ENCODE assay signal across 8 mouse cellular contexts in genomic region chr11:97799146-97799993, GRCm38 (mm10). TPM values are rescaled to one million over a fixed set of nuclear protein-coding genes. Genes with fewer than 3 reads are reported as not detected.
A peak's percentile ranks its signal among the peaks of the same experiment; 100 is the strongest.
DNase-seq lines count a peak whose midpoint lies in the region; ATAC-seq lines count a peak whose summit lies in the region.

No protein-coding gene starts in this region.

- peak overlapping the region; percentile 98 for H3K27ac ChIP-seq in embryonic facial prominence, embryonic 15.5 days (replicated peaks)
- peak overlapping the region; percentile 97 for H3K27ac ChIP-seq in heart, embryonic 10.5 days
- peak overlapping the region; percentile 97 for H3K27ac ChIP-seq in kidney, embryonic 14.5 days (ENCODE audit: low read depth, low read length)
- H3K27ac ChIP-seq in limb, embryonic 15.5 days = peak overlapping the region; percentile 98
- peak overlapping the region; percentile 98 for H3K27ac ChIP-seq in midbrain, embryonic 16.5 days (ENCODE audit: low read length)

- H3K9me3 ChIP-seq in embryonic facial prominence, embryonic 15.5 days (replicated peaks) = no peaks in the 10 kb centered on the region
- no peaks in the 10 kb centered on the region for H3K9me3 ChIP-seq in heart, embryonic 10.5 days
- H3K9me3 ChIP-seq in kidney, embryonic 14.5 days (ENCODE audit: control insufficient read depth, low read length) = no peaks in the 10 kb centered on the region
- no peaks in the 10 kb centered on the region for H3K9me3 ChIP-seq in limb, embryonic 15.5 days
- H3K9me3 ChIP-seq in midbrain, embryonic 16.5 days (replicated peaks; ENCODE audit: control insufficient read depth, low read length, poor library complexity, severe bottlenecking) = no peaks in the 10 kb centered on the region

- peak; percentile 84 for DNase-seq in 416B (ENCODE audit: low read depth)
- DNase-seq in adrenal gland, postnatal 4 days (ENCODE audit: low spot score in 2 of 2) = peak; percentile 77
- DNase-seq in heart, embryonic 10.5 days (ENCODE audit: low spot score) = peak; percentile 87
- peak; percentile 72 to 78 for DNase-seq in spleen, postnatal 10 days (ENCODE audit: low spot score in 2 of 2)

- no peaks in the 10 kb centered on the region for H3K27me3 ChIP-seq in embryonic facial prominence, embryonic 15.5 days
- no peaks in the 10 kb centered on the region for H3K27me3 ChIP-seq in heart, embryonic 10.5 days (ENCODE audit: insufficient read depth, poor library complexity, severe bottlenecking)
- no peaks in the 10 kb centered on the region for H3K27me3 ChIP-seq in kidney, embryonic 14.5 days (ENCODE audit: control insufficient read depth, insufficient read depth, low read length)
- no peaks in the 10 kb centered on the region for H3K27me3 ChIP-seq in limb, embryonic 15.5 days
- H3K27me3 ChIP-seq in midbrain, embryonic 16.5 days (ENCODE audit: control insufficient read depth, insufficient read depth, low read depth, low read length) = no peaks in the 10 kb centered on the region

- WGBS in embryonic facial prominence, embryonic 15.5 days = under 1% methylated on average over 70 of the region's 71 CpGs
- under 1% methylated on average over 70 of the region's 71 CpGs for WGBS in heart, embryonic 10.5 days
- under 1% methylated on average over 69 of the region's 71 CpGs for WGBS in kidney, embryonic 14.5 days
- WGBS in limb, embryonic 15.5 days = under 1% methylated on average over 62 of the region's 71 CpGs
- under 1% methylated on average over 68 of the region's 71 CpGs for WGBS in midbrain, embryonic 16.5 days

- peaks cover 42% of the 10 kb centered on the region for H3K4me1 ChIP-seq in embryonic facial prominence, embryonic 15.5 days
- H3K4me1 ChIP-seq in heart, embryonic 10.5 days = peaks cover 40% of the 10 kb centered on the region
- peaks cover 22% of the 10 kb centered on the region for H3K4me1 ChIP-seq in kidney, embryonic 14.5 days (ENCODE audit: control insufficient read depth, insufficient read depth, low read length)
- peaks cover 38% of the 10 kb centered on the region for H3K4me1 ChIP-seq in limb, embryonic 15.5 days
- peaks cover 27% of the 10 kb centered on the region for H3K4me1 ChIP-seq in midbrain, embryonic 16.5 days (ENCODE audit: control insufficient read depth, insufficient read depth, low read length)

- H3K4me3 ChIP-seq in embryonic facial prominence, embryonic 15.5 days (replicated peaks) = peak overlapping the region; percentile 94
- peak overlapping the region; percentile 97 for H3K4me3 ChIP-seq in heart, embryonic 10.5 days
- peak overlapping the region; percentile 94 for H3K4me3 ChIP-seq in kidney, embryonic 14.5 days (ENCODE audit: low read length)
- peak overlapping the region; percentile 95 for H3K4me3 ChIP-seq in limb, embryonic 15.5 days
- H3K4me3 ChIP-seq in midbrain, embryonic 16.5 days (ENCODE audit: low read depth, low read length) = peak overlapping the region; percentile 92

- peak; percentile 84 for ATAC-seq in embryonic facial prominence, embryonic 15.5 days (ENCODE audit: insufficient number of reproducible peaks, low FRiP score, low TSS enrichment, low read depth)
- peak; percentile 78 for ATAC-seq in kidney, embryonic 14.5 days (ENCODE audit: low FRiP score, low TSS enrichment)
- ATAC-seq in limb, embryonic 15.5 days (ENCODE audit: insufficient number of reproducible peaks, low FRiP score, low TSS enrichment, low read depth) = peak; percentile 76
- ATAC-seq in midbrain, embryonic 16.5 days = peak; percentile 88

- H3K36me3 ChIP-seq in embryonic facial prominence, embryonic 15.5 days = no peaks in the 10 kb centered on the region
- no peaks in the 10 kb centered on the region for H3K36me3 ChIP-seq in heart, embryonic 10.5 days
- no peaks in the 10 kb centered on the region for H3K36me3 ChIP-seq in kidney, embryonic 14.5 days (ENCODE audit: control insufficient read depth, insufficient read depth, low read length)
- H3K36me3 ChIP-seq in limb, embryonic 15.5 days = 0 out of 2 replicates have a peak, but pooled peaks cover 5% of the 10 kb centered on the region
- H3K36me3 ChIP-seq in midbrain, embryonic 16.5 days (ENCODE audit: control insufficient read depth, insufficient read depth, low read length) = no peaks in the 10 kb centered on the region

- H3K4me2 ChIP-seq in embryonic facial prominence, embryonic 15.5 days (replicated peaks) = peak overlapping the region; percentile 64
- peak overlapping the region; percentile 69 for H3K4me2 ChIP-seq in kidney, embryonic 14.5 days (replicated peaks; ENCODE audit: low read depth, low read length)
- peak overlapping the region; percentile 88 for H3K4me2 ChIP-seq in limb, embryonic 15.5 days
- H3K4me2 ChIP-seq in midbrain, embryonic 16.5 days (ENCODE audit: low read length) = peak overlapping the region; percentile 76

- H3K9ac ChIP-seq in embryonic facial prominence, embryonic 15.5 days = peak overlapping the region; percentile 87
- peak overlapping the region; percentile 89 for H3K9ac ChIP-seq in kidney, embryonic 14.5 days (ENCODE audit: low read depth, low read length)
- H3K9ac ChIP-seq in limb, embryonic 15.5 days = peak overlapping the region; percentile 79
- peak overlapping the region; percentile 98 for H3K9ac ChIP-seq in midbrain, embryonic 16.5 days (ENCODE audit: low read depth, low read length)

RNA-seq across cellular contexts. Expression of gene Lasp1, which starts 0.6 kb away (rescaled TPM):
- total RNA-seq in adrenal gland, postnatal 4 days (2021) = 100 to 1,000 TPM; 184 to 192 TPM
- 117 and 121 TPM in 2 replicates for polyA plus RNA-seq in embryonic facial prominence, embryonic 15.5 days (2015; fragmentation: Nextera tagmentation; extraction: Ambion mirVana)
- polyA plus RNA-seq in heart, embryonic 10.5 days (2016; fragmentation: Nextera tagmentation; extraction: Ambion mirVana) = 50.8 and 65.1 TPM in 2 replicates
- 46.9 and 57.2 TPM in 2 replicates for polyA plus RNA-seq in kidney, embryonic 14.5 days (2014; fragmentation: Nextera tagmentation; extraction: Ambion mirVana)
- polyA plus RNA-seq in limb, embryonic 15.5 days (2015; fragmentation: Nextera tagmentation; extraction: Ambion mirVana) = 128 and 131 TPM in 2 replicates
- 194 and 202 TPM in 2 replicates for polyA plus RNA-seq in midbrain, embryonic 16.5 days (2015; fragmentation: Nextera tagmentation; extraction: Ambion mirVana)

RNA-seq across cellular contexts. Expression of gene Rpl23, which starts 17.1 kb away (rescaled TPM):
- 1,000 to 10,000 TPM; 1,280 to 1,304 TPM for total RNA-seq in adrenal gland, postnatal 4 days (2021)
- 567 and 575 TPM in 2 replicates for polyA plus RNA-seq in embryonic facial prominence, embryonic 15.5 days (2015; fragmentation: Nextera tagmentation; extraction: Ambion mirVana)
- polyA plus RNA-seq in heart, embryonic 10.5 days (2016; fragmentation: Nextera tagmentation; extraction: Ambion mirVana) = 387 and 414 TPM in 2 replicates
- 695 and 947 TPM in 2 replicates for polyA plus RNA-seq in kidney, embryonic 14.5 days (2014; fragmentation: Nextera tagmentation; extraction: Ambion mirVana)
- 447 and 586 TPM in 2 replicates for polyA plus RNA-seq in limb, embryonic 15.5 days (2015; fragmentation: Nextera tagmentation; extraction: Ambion mirVana)
- polyA plus RNA-seq in midbrain, embryonic 16.5 days (2015; fragmentation: Nextera tagmentation; extraction: Ambion mirVana) = 267 and 286 TPM in 2 replicates

RNA-seq across cellular contexts. Expression of gene 1700001P01Rik, which starts 23.7 kb away (rescaled TPM):
- under 1 TPM in 1 of 2 experiments, not detected in 1; 0.87 TPM for total RNA-seq in adrenal gland, postnatal 4 days (2021)
- polyA plus RNA-seq in embryonic facial prominence, embryonic 15.5 days (2015; fragmentation: Nextera tagmentation; extraction: Ambion mirVana) = 0.95 TPM in 1 of 2 replicates, not detected in the other
- 0.30 TPM in 1 of 2 replicates, not detected in the other for polyA plus RNA-seq in heart, embryonic 10.5 days (2016; fragmentation: Nextera tagmentation; extraction: Ambion mirVana)
- polyA plus RNA-seq in kidney, embryonic 14.5 days (2014; fragmentation: Nextera tagmentation; extraction: Ambion mirVana) = 0.56 TPM in 1 of 2 replicates, not detected in the other
- 0.35 TPM in 1 of 2 replicates, not detected in the other for polyA plus RNA-seq in limb, embryonic 15.5 days (2015; fragmentation: Nextera tagmentation; extraction: Ambion mirVana)
- 0.74 TPM in 1 of 2 replicates, not detected in the other for polyA plus RNA-seq in midbrain, embryonic 16.5 days (2015; fragmentation: Nextera tagmentation; extraction: Ambion mirVana)

RNA-seq across cellular contexts. Expression of gene Cwc25, which starts 33.0 kb away (rescaled TPM):
- 10 to 100 TPM; 23.0 to 24.5 TPM for total RNA-seq in adrenal gland, postnatal 4 days (2021)
- 18.0 and 20.7 TPM in 2 replicates for polyA plus RNA-seq in embryonic facial prominence, embryonic 15.5 days (2015; fragmentation: Nextera tagmentation; extraction: Ambion mirVana)
- 11.6 and 17.0 TPM in 2 replicates for polyA plus RNA-seq in heart, embryonic 10.5 days (2016; fragmentation: Nextera tagmentation; extraction: Ambion mirVana)
- 12.6 and 13.7 TPM in 2 replicates for polyA plus RNA-seq in kidney, embryonic 14.5 days (2014; fragmentation: Nextera tagmentation; extraction: Ambion mirVana)
- polyA plus RNA-seq in limb, embryonic 15.5 days (2015; fragmentation: Nextera tagmentation; extraction: Ambion mirVana) = 17.3 and 19.1 TPM in 2 replicates
- 15.9 and 17.2 TPM in 2 replicates for polyA plus RNA-seq in midbrain, embryonic 16.5 days (2015; fragmentation: Nextera tagmentation; extraction: Ambion mirVana)

RNA-seq across cellular contexts. Expression of gene B230217C12Rik, which starts 41.2 kb away (rescaled TPM):
- 1 to 10 TPM; 6.6 to 6.7 TPM for total RNA-seq in adrenal gland, postnatal 4 days (2021)
- polyA plus RNA-seq in embryonic facial prominence, embryonic 15.5 days (2015; fragmentation: Nextera tagmentation; extraction: Ambion mirVana) = 6.8 and 7.4 TPM in 2 replicates
- 9.2 and 9.6 TPM in 2 replicates for polyA plus RNA-seq in heart, embryonic 10.5 days (2016; fragmentation: Nextera tagmentation; extraction: Ambion mirVana)
- polyA plus RNA-seq in kidney, embryonic 14.5 days (2014; fragmentation: Nextera tagmentation; extraction: Ambion mirVana) = 8.6 and 11.3 TPM in 2 replicates
- polyA plus RNA-seq in limb, embryonic 15.5 days (2015; fragmentation: Nextera tagmentation; extraction: Ambion mirVana) = 4.5 and 5.3 TPM in 2 replicates
- polyA plus RNA-seq in midbrain, embryonic 16.5 days (2015; fragmentation: Nextera tagmentation; extraction: Ambion mirVana) = 36.7 and 43.8 TPM in 2 replicates

Comparison
In these comparisons a context has a peak if more than half of its experiments do, and no peak if none do; other contexts are left out.
1. Peak in every context shown above with its lines: DNase-seq, ATAC-seq, H3K4me3 ChIP-seq and H3K27ac ChIP-seq.